Mouse (Mus musculus): ENCODE measurements around the gene Sema3f. TPM values are rescaled to one million over a fixed set of nuclear protein-coding genes. Genes with fewer than 3 reads are reported as not detected.

Sema3f gene
- 10 to 100 TPM; 27.2 to 34.8 TPM for total RNA-seq (2021)
- polyA plus RNA-seq (2012; rRNA removed): 95.1 and 106 TPM in 2 replicates
- long read RNA-seq, partial matches to known transcripts: 3 of 11 reads
- long read RNA-seq, other reads (novel, unspliced or antisense): 8 of 11 reads

DNA sequence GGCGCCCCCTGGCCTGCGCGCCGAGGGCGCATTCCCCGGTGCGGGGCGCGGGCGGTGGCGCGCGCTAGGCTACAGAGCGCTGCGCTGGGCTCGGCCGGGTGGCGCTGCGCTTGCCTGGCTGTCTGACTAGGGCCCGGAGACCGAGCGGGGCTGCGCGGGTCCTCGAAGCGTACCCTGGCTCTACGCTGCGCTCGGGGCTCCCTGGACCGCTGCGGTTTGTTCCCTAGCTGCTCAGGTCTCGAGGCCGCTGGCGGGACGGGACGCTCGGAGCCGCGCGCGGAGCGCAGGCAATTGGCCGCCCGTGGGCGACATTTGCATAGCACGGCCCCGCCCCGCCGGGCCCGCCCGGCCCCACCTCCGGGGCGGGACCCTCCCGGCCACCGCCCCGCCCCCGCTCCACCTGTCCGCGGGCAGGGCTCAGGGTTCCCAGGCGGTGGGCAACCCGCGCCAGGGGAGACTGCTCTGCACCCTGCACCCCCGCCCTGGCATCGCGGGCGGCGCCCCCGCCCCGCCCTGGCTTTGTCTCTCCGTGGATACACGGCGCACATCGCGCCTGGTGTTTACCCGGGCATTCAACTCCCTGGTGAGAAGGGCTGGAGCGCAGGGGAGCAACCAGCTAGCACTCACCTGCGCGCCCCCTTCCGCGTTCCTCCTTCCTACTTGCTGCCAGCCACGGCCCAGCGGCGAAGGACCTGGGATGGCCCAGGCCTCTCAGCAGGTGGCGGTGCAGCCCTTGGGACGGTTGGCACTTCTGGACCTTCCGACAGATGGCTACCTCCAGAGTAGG lies at the start of gene Sema3f:
Sema3f (minus strand) TSS at position 779 of the 787 bp plus-strand sequence.
- DNase-seq: peak; percentile 91

DNA sequence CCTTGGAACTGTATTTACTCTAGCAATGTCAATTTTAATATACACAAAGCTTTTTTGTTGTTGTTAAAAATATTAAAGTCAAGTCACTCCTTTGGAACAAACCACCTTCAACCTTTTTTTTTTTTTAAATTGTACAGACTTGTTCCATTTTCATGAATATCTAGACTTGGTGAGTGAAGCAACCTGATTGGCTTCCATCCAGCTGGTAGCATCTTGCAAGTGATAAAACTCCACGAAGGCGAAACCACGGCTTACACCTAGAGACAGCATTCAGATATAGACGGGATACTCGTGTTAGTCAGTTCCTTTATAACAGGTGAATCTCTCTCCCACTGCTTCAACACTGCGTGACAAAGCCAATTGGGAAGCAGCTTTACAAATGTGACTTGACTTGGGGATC lies 49.3 kb upstream of the Sema3f start:
- no peak for DNase-seq

DNA sequence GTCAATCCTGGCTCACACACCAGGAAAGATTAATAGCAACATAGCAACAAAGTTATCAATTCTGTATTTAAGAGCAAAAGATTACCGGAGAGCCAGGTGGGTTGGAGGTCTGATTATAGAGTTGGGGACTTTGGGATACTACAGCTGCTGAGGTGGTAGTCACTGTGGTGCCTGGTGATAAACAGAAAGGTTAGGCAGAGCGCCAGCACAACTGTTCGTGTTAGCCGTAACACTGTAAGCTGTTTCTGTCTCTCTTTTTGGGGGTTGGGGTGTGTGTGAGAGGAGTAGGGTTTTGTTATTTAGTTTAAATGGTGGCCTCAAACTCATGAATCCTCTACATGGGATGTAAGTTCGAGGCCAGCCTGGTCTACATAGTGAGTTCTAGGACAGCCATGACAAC lies 40.1 kb upstream of the Sema3f start:
- no peak for DNase-seq

DNA sequence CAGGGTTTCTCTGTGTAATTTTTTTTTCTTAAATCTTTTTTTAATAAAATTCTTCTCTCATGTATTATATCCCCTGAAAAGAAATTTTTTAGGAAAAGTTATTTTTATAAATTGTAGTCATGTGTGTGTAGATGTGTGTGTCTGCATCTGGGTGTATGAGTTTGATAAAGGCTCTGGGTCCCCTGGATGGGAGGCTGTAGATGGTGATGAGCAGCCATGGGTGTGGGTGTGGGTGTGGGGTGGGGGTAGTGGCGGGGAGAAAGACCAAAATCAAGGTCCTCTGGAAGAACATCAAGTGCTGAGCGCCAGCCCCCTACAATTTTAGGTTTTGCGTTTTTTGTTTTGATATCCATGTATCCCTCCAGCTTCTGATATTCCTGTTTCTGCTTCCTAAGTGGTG lies 37.8 kb upstream of the Sema3f start:
- no peak for DNase-seq

DNA sequence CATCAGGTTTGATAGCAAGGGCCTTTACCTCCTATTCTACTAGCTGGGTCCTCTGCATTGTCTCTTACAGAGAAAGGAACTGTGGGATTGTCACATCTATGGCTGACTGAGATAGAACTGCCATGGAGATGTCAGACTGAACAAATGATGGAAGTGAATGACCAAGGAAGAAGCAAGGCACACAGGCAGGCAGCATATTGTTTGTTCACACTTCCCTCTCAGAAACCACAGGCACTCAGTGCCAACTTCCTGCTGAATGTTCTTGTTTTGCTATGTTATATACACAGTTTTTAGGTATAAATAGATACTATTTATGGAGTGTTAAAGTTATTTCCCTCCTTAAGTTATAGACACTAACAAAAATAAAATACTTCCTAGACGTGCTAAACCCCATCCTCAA lies 37.0 kb upstream of the Sema3f start:
- no peak for DNase-seq

DNA sequence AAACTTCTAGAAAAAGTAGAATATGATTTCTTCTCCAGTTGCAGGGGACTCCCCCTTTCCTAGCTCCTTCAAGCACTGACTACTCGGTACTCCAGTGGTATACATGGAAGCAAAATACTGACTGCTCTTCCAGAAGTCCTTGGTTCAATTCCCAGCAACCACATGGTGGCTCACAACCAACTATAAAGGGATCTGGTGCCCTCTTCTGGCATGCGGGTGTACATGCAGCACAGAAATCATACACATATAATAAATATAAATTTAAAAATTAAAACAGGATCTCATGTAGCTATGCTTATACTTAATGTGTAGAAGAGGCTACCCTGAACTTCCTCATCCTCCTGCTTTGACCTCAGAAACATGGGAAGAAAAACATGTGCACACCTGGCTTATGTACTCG lies 36.4 kb upstream of the Sema3f start:
- no peak for DNase-seq

DNA sequence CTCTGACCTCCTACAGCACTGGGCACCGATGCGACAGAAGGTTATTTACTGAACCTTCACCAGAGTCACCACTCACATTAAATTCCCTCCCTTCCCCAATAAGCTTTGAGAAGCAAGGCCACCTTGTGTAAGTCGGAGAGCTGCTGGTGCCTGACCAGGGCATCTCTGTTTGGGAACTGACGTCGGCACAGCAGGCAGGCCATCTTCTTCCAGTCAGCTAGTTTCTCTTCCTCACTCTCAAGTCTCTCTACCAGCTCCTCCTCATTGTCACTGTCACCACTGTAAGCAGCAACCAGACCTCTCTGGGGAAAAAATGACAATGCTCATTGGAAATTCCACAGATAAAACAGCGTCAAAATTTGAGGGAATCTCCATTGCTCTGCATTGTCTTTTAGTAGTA lies 33.8 kb upstream of the Sema3f start:
- no peak for DNase-seq

DNA sequence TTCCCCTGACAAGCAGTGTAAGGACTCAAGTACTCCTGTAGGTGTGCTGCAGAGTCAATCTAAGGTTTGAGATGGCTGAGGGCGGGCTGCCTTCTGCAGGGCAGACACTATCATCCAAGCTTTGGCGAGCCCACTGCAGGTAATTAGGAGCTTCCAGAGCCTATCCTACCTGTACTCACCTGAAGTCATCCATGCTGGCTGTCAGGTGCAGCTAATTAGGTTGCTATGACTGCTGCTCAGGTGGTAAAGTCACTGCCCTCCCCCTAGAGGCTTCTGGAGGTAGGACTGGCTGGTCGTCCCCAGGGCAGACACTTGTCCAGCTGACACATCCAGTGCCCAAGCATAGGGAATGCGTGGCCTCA lies 28.5 kb upstream of the Sema3f start:
- DNase-seq: peak; percentile 49

DNA sequence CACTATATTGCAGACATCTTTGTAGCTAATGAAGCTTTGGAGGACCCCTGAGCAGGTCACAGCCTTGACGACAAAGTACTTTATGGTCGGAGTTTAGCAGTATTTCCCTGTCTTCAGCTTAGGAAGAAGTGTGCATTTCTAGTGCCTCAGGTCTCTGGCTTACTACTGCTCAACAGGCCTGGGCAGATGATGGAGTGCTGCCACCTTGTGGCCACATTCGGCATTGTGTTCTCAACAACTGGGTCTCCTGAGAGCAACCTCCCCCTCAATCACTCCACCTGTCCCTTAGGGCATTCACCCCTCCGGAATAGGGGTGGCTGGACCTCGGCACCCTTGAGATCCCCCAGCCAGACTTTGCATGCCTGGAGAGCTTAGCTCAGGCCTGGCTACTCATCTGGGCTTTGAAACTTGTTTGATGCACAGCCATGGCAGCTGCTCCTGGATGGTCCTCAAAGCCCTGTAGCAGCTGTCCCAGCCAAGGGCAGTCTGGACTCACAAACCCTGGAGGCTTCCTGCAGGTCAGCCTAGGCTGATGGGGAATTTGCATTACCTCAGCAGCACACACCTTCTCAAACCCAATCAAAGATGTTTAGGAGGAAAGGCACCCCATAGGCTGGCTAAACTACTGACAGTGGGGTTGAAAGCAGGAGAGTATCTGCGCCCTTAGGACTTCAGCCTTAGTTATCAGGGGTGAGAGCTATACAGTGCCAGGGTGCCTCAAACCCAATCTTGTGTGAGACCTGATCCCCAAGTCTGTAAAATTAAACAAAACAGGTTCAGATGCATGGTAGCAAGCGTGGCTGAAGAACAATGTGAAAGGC lies 28.0 kb upstream of the Sema3f start:
- peak; percentile 87 for DNase-seq

DNA sequence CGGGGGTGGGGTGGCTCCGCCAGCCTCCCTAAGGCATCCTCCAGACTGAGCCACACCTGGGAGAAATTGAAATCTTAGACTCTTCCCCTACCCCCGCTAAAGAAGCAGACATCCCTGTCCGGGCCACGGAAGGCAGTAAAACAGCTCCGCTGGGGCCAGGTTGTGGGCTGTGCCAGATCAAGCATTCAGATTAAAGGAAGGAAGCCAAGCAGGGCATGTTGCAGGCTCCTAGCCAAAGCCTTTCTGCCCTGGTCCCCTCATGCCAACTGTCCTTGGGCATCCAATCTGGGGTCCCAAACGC lies 25.9 kb upstream of the Sema3f start:
- no peak for DNase-seq

DNA sequence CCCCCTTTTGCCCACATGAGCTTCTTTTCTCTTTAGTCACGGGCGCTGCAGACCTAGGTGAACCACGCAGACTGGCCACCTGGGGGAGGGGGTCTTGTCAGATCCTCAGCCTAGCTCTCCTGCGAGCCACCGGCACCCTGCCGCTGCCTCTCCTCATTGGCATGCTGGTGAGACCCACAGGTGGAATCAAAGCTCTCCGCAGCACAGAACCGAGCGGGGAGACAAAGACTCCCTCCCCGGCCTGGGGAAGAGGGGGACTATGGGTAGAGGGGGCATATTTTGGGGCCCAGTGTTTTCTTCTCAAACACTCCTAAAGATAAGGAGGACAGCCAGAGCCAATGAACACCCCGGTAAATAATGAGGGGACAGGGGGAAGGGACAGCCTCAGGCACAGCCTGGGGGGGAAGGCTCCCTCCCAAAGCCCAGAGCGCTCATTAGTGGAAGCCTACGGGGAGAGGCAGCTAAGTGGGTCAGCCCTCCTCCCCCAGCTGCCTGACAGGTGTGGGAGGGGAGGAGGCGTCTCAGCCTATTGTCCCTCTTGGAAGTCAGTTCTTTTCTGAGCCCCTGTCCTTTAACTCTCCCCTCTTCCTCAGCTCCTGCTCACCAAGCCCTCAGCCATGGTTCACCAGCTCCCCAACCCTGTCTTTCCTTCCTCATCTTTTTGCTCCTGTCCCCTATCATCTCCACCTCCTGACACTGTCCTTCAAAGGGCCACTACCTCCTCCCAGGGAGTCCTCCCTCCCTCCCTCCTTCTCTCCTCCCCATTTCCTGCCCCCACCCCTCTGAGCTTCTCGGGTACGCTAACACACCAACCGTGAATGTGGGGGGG lies 25.3 kb upstream of the Sema3f start:
- DNase-seq: no peak

DNA sequence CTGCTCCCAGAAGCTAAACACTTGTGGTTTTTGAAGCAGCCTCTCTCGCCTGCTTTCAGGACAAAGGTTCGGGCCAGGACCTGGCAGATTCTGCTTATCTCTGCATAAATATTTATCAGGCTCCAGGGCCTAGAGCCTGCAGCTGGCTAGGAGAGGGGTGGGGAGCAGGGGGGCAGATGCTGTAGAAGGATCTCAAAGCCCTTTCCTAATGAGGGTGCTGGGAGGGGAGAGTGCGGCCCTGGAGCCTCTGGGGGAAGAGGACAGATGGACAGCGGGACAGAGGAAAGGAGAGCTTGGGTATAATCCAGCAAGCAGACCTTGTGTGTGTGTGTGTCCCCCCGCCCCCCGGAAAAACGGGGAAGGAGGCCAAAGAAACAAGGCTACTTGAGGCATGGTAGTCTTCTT lies 24.3 kb upstream of the Sema3f start:
- no peak for DNase-seq

DNA sequence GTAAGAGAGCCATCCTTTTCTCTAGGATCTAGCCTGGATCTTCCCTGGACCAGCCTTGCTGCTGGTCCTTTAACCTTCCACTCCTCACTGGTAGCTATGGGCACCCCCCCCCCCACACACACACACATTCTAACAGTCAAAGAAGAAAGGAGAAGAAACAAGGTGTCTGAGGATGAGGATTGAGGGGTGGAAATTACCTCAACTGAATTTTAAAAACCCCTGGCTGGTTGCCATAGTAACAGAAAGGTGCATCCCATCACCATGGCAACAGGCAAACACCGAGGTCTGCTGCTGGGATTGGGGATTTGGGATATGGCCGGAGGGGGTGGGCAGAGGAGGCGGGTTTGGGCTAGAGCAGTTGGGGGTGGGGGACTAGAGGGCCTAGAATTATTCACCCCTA lies 19.4 kb upstream of the Sema3f start:
- DNase-seq: no peak

DNA sequence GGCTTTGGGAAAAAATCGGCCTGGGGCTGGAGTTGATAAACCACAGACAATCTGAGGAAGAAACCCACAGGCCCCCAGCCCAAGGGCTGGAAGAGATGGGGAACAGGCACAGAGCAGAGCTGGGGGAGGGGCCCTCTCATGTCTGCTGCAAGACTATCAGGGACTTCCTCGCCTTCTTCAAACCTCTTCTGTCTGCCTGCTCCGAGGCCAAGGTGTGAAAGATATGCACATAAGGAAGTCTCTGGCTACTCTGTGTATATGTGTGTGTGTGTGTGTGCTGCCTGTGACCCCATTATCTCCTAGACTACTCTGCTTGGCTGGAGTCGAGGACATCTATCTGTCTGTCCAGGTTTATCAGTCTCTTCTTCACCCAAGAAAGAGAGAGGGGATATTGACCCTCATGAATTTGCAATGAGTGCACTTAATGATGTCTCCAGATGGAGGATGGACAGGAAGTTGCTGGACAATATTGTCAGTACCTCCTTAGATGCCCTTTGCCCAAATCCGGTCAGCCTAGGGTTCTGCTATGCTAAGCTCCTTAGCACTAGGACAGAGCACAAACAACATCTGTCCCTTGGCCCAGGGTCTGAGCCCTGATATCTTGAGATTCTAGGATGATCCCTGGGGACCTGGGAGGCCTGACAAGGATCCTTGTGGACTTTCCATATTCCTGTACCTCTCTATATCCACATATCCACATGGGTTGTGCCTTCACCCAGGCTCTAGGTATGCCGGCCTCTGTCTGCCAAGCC lies 18.8 kb upstream of the Sema3f start:
- DNase-seq: no peak

DNA sequence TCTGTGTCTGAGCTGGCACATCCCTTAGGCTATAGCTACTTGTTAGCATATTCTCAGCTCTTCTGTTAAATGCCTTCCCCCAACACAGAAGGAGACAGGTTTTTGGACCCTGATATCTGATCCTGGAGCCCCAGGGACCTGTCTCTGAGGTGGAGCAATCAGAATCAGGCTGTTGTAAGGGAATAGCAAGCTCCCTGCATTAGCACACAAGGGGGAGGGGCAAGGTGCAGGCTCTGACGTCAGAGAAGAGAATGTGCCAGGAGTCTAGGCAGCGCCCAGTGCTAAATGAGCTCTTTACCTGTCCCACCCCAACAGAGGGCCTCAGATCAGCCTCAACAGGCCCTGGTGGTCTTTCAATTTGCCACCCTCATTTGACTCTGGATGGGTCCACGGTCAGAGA lies 16.8 kb upstream of the Sema3f start:
- no peak for DNase-seq

DNA sequence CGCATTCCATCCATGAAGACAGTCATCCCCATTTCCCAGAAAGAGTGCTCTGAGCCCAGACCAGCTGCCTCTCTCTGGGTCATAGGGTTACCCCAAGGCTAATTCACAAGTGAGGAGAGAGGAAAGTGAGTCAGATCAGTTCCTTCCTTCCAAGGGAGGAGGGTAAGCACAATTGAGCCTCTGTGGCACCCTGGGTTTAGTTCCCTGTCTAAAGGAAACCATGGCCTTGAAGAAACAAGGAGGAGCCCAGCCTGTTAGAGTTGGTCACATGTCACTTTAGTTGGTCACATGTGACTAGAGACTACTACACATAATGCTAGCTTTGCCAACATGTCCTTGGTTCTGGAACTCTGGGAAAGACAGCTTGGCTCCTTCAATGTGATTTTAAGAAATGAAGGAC lies 14.5 kb upstream of the Sema3f start:
- DNase-seq: peak; percentile 47

DNA sequence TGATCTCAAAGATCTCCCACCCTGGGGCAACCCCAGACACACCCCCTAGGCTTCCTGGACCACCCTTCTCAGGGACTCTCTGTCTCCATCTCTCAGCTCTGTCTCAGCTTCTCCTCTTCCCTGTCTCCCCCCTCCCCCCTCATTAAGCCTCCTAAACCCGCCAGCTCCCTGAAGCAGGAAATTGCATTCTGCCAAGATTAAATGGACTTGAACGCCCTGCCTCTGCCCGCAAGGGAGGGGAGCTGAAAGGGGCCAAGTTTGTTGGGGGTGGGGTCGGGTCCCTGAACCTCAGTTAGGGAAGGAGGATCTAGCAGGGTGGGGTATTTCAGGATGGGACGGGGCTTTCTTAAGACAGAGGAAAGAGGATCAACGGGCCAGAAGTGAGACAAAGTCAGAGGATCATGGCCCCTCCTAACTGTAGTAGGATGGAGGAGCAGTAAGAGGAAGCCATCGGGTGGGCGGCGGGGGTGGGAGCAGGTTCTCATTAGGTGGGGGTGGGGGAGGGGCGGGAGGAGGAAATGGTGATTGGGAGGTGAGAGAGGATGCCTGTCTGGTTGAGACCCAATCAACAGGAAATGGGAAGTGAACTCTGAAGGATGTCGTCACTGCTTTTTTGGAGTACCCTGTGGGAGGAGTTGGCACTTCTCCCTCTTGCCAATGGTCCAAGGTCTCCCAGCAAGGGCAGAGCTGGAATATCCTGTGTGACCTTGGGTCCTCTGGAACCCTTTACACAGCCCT lies 13.7 kb upstream of the Sema3f start:
- peak; percentile 82 for DNase-seq

DNA sequence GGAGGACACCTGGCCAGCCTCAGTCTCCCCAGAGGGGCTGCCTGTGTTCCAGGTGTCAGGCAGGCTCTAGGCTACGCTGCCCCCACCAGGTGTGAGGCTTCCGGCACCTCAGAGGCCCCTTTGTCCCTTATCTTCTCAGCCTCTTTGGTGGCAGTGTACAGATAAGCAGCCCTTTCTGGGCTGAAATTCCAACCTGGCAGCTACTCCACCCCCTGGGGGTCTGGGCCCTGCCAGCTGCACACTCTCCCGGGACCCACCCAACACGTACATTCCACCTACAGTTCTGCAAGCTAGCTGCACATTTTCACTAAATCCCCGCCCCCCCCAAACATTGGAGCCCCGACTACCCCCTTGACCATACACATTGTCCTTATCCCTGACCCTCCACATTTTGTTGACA lies 13.0 kb upstream of the Sema3f start:
- DNase-seq: no peak

DNA sequence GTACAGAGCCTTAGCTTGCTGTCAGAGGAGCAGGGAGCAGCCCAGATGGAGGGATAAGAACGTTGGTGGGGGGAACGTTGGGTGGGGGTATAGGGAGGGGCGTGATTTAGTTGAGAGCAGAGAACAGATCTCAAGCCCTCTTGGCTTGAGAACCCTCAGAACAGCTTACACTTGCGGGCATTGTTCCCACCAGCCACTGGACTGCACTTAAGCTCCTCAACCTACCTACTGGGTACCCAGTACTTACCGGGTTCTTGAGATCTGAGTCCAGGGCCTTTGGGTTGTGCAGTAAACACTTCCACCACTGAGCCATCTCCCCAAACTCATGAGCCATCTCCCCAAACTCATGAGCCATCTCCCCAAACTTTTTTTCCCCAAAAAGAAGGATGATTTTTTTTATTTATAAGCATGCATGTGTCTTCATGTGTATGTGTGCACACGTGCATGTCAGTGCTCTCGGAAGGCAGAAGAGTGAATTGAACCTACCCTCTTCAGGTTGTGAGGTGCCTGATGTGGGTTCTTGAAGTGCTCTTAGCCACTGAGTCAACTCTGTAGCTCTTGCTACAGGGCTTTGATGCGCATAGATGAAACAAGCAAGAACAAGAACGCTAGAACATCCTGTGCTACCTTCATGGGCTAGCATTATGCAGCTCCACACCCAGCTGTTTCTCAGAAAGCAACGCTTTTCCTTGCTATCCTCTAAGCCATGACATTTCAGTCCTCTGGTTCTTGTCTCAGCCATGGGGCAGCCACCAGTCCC lies 8.7 kb upstream of the Sema3f start:
- no peak for DNase-seq

DNA sequence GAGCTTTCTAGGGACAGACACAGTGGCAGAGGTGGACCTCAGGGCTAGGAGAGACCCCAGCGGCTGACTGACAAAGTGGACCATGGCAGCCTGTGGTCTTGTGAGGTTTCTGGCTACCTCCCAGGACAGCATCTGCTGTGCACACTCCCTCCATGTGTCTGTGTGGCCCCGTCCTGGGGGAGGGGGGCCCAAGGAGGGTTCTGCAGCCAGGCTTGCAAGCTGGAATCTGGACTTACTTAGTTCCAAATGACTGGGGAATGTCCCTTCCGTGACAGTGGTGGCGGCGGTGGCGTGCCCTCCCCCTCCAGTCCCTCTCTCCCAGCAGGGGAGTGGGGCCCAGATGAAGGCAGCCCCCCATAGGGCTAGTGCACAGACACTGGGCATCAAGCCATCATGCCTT lies 6.7 kb upstream of the Sema3f start:
- no peak for DNase-seq
